Mouse (Mus musculus): ENCODE data around the gene Pknox2.

The Pknox2 gene

GRCm38 (mm10) chr9:37140464-37141181, 6.6 kb downstream of the Pknox2 start:
- in situ Hi-C loops (cut with MboI): no loop called here

DNA sequence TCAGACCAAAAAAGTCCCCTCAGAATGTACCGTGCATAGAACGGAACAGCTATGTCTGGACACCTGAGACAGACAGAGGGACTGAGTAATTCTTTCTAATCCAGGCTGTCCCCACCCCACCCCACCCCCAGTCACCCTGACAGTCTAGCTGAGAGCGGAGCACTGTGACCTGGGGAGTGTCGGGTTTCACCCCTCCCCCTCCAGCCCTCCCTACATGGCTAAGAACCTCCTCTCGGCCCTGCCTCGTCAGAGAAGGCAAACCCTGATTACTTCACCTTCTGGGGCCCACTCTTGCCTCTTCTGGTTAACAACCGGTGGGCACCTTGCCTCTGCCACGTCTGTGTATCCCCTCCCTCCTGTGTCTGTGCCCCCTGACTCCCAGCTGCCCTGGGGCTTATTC, 7.7 kb downstream of the Pknox2 start:
- in situ Hi-C loops (cut with MboI): no loop called here

GRCm38 (mm10) chr9:37138883-37139282, 8.3 kb downstream of the Pknox2 start:
- in situ Hi-C loops (cut with MboI): no loop called here

GRCm38 (mm10) chr9:37136340-37136739, 10.9 kb downstream of the Pknox2 start:
- in situ Hi-C loops (cut with MboI): no loop called here

DNA sequence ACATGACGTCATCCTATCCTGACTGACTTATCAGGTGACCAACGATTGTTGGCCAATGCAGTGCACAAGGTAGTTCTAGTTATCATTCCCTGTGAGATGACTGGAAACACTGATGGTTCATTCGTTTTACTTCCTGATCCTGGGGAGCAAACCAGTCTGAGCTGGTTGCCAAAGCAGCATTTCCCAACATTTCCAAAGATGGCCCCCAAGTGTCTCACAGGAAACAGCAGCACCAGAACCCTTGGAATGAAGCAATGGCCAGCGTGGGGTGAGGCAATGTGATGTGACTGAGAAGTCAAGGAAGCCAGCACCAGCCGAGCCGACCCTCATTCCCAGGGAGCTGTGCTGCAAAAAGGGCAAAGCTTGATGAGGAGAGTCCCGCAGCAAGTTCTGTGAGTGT, 13.7 kb downstream of the Pknox2 start:
- in situ Hi-C loops (cut with MboI): no loop called here

DNA sequence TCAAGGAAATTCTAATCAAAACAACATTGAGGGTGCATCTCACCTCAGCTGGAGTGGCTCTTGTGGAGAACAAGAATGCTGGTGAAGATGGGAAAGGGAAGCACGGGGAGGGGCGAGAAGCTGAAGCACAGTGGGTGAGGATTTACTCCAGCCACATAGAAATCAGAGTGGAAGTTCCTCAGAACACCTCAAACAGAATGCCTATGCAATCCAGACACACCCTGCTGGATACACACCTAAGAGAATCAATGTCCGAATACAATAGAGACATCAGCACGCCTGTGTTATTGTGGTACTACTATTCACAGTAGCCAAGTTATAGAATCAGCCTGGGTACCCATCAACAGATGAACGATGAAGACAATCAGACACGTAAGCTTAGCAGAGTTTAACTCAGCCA, 18.2 kb downstream of the Pknox2 start:
- in situ Hi-C loops (cut with MboI): no loop called here

DNA sequence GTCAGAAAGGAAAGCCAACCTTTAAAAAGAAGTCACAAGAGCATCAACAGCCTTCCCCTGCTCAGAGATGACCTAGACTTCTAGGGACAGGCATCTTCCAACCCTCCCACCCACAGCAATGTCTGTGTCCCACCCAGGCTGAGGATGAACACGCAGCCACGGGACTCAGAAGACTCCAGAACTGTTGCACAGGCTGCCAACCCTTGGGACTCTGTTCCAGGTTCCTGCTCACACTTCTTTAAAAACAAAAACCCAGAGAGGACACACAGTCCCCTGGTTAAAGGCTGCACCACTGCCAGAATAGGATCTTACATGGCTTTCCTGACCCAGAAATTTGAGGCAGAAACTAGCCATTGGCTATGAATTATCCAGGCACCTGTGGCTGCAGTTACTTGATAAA, 21.0 kb downstream of the Pknox2 start:
- in situ Hi-C loops (cut with MboI): no loop called here

GRCm38 (mm10) chr9:37124696-37125480, 22.3 kb downstream of the Pknox2 start:
- in situ Hi-C loops (cut with MboI): no loop called here

DNA sequence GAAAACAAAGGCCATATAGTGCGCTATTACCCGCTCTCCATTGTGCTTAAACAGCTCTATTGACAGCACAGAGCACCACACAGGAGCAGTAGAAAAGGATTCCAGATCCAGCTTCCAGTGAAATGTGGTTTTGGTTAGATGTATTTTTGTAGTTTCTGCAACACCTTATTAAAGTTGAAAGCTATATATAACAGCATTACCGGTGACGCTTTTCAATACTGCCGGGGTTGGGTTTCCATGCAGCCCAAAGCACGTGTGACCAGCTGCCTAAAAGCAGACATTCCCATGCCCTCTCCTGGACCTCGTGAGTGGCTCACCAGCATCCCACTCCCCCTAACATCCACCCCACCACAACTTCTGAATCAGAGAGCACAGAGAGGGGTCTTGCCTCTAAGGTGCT, 23.8 kb downstream of the Pknox2 start:
- in situ Hi-C loops (cut with MboI): no loop called here

GRCm38 (mm10) chr9:37122971-37123370, 24.2 kb downstream of the Pknox2 start:
- in situ Hi-C loops (cut with MboI): no loop called here

GRCm38 (mm10) chr9:37122381-37122780, 24.8 kb downstream of the Pknox2 start:
- in situ Hi-C loops (cut with MboI): no loop called here

GRCm38 (mm10) chr9:37121761-37122331, 25.4 kb downstream of the Pknox2 start:
- in situ Hi-C loops (cut with MboI): no loop called here

- in situ Hi-C loops (cut with MboI): no loop called here
These were observed 26.4 kb downstream of the Pknox2 start for GRCm38 (mm10) chr9:37120801-37121200.

DNA sequence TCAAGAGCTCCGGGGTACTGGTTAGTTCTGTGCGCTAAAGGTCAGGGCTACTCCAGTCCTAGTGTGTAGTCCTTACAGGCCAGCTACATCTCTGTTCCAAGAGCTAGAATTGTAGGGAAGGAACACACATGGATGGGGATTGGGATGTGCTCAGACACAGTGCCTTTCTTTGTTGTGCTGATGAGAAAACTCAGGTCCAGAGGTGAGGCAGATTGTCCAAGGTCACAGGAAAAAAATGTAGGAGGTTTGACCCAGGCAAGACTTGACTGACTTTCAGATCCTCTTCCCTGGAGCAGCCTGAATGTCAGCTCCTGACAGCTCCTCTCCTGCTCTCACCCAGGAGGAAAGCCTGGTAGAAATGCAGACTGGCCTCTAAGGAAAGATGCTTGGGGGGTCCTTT, 29.7 kb downstream of the Pknox2 start:
- in situ Hi-C loops (cut with MboI): no loop called here

- in situ Hi-C loops (cut with MboI): no loop called here
These were observed 30.4 kb downstream of the Pknox2 start for GRCm38 (mm10) chr9:37116632-37117413.

DNA sequence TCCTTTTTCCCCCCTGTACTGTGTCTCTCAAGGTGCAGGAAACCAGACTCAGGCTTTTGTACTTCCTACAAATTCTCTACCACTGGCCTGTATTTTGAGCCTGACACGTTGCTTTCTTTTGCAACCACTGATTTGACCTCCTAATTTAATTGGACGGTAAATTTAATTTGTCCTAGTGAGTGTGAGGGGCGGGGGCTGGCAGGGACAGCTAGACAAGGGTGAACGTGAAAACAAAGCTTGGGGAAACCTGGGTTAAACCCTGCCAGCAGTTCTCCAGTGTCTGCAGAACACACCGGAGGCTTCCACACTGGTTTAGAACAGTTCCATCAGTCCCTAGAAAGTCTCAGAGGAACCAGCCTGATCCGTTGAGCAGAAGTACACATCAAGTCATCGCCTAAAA, 31.4 kb downstream of the Pknox2 start:
- in situ Hi-C loops (cut with MboI): no loop called here

DNA sequence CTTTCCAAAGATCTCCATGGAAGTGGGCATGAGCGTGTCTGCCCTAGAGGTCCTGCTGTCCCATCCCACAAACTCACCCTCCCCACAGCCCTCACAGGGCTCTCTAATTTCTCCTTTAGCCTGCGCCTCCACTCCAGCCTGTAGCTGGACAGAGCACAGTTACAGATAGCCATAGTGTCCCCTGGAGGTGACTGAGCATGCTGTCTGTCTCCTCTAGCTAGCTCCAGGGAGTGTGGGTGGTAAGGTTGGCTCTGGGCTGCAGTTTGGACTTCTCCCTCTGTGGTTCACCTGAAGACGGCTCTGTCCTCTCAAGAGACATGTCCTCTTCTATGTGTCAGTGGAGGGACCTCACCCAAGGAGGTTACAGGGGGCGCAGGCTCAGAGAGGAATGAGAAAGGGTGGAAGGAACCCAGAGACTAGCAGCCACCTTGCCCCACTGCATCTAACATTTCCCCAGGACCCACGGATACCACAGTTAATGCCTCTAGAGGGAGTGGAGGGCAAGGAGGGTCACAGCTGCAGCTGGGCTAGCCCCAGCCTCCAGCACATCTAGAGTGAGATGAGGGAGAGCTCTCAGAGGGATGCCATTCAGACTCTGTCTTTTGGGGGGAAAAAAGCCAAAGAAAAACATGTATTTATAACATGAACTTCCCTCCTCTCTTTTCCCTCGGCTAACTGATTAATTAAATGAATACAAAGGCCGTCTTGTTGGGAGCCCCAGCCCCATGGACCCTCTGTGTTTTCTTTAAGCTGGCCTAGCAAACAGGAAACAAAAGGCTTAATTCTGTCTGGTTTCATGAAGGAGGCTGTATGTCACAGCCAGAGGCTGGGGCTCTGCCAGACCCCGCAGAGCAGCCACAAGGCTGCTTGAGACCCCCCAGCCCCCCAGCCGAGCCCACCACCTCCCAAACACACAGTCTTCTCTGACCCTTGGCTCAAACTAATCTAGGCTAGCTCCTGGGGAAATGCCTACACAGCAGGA, 32.6 kb downstream of the Pknox2 start:
- in situ Hi-C loops (cut with MboI): no loop called here

GRCm38 (mm10) chr9:37107546-37107945, 39.7 kb downstream of the Pknox2 start:
- in situ Hi-C loops (cut with MboI): no loop called here

DNA sequence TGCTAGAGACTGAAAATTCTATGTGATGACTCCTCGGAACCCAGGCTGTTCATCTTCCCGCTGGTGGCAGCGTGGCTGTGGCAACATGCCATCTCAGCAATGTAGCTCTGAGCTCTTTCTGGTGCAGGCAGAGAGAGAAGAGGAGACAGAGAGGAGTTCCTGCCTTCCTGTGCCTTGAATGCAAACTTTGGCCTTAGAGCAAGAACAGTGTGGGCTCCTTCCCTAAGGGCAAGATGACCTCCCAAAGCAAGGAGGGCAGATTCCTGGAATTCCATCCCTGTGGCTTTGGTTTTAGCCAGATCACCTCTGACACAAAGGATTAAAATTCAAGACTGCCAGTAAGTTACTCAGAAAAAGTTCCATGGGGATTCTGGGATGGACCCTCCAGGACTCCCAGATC, 40.4 kb downstream of the Pknox2 start:
- in situ Hi-C loops (cut with MboI): no loop called here

DNA sequence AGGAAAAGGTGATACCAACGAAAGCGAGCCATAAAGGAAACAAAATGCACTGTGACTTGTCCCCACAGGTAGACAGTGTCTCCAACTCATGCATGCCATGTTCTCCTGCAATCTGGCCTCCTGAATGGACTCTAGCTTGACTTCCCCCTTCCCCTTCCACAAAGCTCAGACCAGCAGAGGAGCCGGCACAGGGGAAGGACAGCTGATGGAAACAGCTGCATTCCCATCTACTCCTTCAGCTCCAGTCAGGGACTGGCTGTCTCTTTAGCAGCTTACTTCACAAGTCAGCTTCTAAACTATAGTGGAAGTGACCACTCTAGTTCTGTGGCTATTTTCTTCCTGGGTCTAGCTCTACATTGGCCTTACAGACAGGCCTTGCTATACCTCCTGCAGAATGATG, 43.0 kb downstream of the Pknox2 start:
- in situ Hi-C loops (cut with MboI): no loop called here

DNA sequence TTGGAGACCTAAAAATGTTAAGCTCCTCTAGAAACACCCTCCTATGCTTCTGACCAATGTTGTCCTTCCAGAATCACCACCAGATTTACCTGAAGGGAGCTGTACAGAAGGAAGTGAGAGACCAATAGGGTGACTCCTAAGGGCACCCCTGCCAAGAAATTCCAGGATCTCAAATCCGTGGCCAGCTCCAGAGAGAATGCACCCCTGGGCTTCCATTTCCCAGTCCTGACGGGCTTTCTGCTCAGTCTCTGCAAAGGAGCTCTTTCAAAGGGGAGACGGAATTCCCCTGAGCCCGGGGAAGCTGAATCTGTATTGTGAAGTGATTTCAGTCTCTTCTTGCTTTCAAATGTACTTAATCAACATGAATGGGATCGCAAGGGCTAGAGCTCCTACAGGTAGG, 43.4 kb downstream of the Pknox2 start:
- in situ Hi-C loops (cut with MboI): no loop called here

All from mature B cell (primary cell).